9 mouse cellular contexts compared by ENCODE assay signal in genomic region chr7:25282731-25283211, GRCm38 (mm10). TPM values are rescaled to one million over a fixed set of nuclear protein-coding genes. Genes with fewer than 3 reads are reported as not detected.
A peak's percentile ranks its signal among the peaks of the same experiment; 100 is the strongest.
DNase-seq lines count a peak whose midpoint lies in the region; ATAC-seq and TF ChIP-seq lines count a peak whose summit lies in the region.
"Had no signal": no experiment of that assay in that cellular context is flagged by ENCODE, and none has a peak within 500 bp of the region (broad histone marks: within the 10 kb centered on the region; RNA-seq: fewer than 3 reads in every experiment).

No protein-coding gene starts in this region.

- peak; percentile 98 for DNase-seq in heart, adult 11 months
- DNase-seq in heart, postnatal 25 days (ENCODE audit: low spot score), result no peak
- peak; percentile 76 for DNase-seq in ZHBTc4 (ENCODE audit: low read depth, low spot score)
- peak; percentile 78 for DNase-seq in forebrain, embryonic 11.5 days (ENCODE audit: low spot score)
- peak; percentile 67 for DNase-seq in hindbrain, postnatal 0 days (ENCODE audit: low spot score)
- no peak for DNase-seq in right cerebral cortex, adult 18-20 months

- peak; percentile 35; the same call in 1 of the 2 replicates for TF ChIP-seq CTCF in hindbrain, postnatal 0 days (IDR thresholded peaks at IDR 0.05; ENCODE audit: low read depth)

- intact Hi-C loops in heart, postnatal 25 days (cut with DNase I), result loop anchor here (2.0 to 5.0 kb wide), 2 partner anchors 34 to 105 kb away; partner anchors contain the start of gene Megf8

- peak overlapping the region; percentile 84 for H3K9ac ChIP-seq in forebrain, embryonic 11.5 days (ENCODE audit: low read length)
- H3K9ac ChIP-seq in hindbrain, postnatal 0 days (replicated peaks; ENCODE audit: low read length), result peak overlapping the region; percentile 79
- H3K9ac ChIP-seq in liver, embryonic 15.5 days, result peak overlapping the region; percentile 80
- peak overlapping the region; percentile 76 for H3K9ac ChIP-seq in neural tube, embryonic 14.5 days (replicated peaks; ENCODE audit: low read depth, low read length)

- H3K4me2 ChIP-seq in forebrain, embryonic 11.5 days (ENCODE audit: low read depth, low read length, severe bottlenecking), result peak overlapping the region; percentile 83
- H3K4me2 ChIP-seq in hindbrain, postnatal 0 days (ENCODE audit: low read depth, low read length), result peak overlapping the region; percentile 92
- peak overlapping the region; percentile 98 for H3K4me2 ChIP-seq in liver, embryonic 15.5 days
- peak overlapping the region; percentile 90 for H3K4me2 ChIP-seq in neural tube, embryonic 14.5 days (ENCODE audit: low read depth, low read length)

- H3K27ac ChIP-seq in forebrain, embryonic 11.5 days (ENCODE audit: low read depth, low read length), result peak overlapping the region; percentile 96
- H3K27ac ChIP-seq in hindbrain, postnatal 0 days, result peak overlapping the region; percentile 99
- H3K27ac ChIP-seq in liver, embryonic 15.5 days (replicated peaks), result peak overlapping the region; percentile 96
- peak overlapping the region; percentile 98 for H3K27ac ChIP-seq in neural tube, embryonic 14.5 days (ENCODE audit: low read depth, low read length)

- peaks cover 35% of the 10 kb centered on the region for H3K4me1 ChIP-seq in forebrain, embryonic 11.5 days (replicated peaks; ENCODE audit: control insufficient read depth, insufficient read depth, low read length)
- H3K4me1 ChIP-seq in hindbrain, postnatal 0 days (ENCODE audit: insufficient read depth, low read length), result peaks cover 35% of the 10 kb centered on the region
- peaks cover 66% of the 10 kb centered on the region for H3K4me1 ChIP-seq in liver, embryonic 15.5 days (replicated peaks)
- H3K4me1 ChIP-seq in neural tube, embryonic 14.5 days (ENCODE audit: control insufficient read depth, insufficient read depth, low read length), result peaks cover 48% of the 10 kb centered on the region

- ATAC-seq in forebrain, embryonic 11.5 days (replicated peaks; ENCODE audit: low FRiP score), result no peak
- ATAC-seq in hindbrain, postnatal 0 days, result 0 out of 2 replicates have a peak, but pooled peaks have one; percentile 5
- no peak for ATAC-seq in liver, embryonic 15.5 days (ENCODE audit: insufficient read depth)
- ATAC-seq in neural tube, embryonic 14.5 days (ENCODE audit: low read depth), result peak; percentile 1; the same call in 1 of the 2 replicates

- no peaks in the 10 kb centered on the region for H3K27me3 ChIP-seq in forebrain, embryonic 11.5 days (ENCODE audit: control insufficient read depth, insufficient read depth, low read length)
- no peaks in the 10 kb centered on the region for H3K27me3 ChIP-seq in hindbrain, postnatal 0 days (ENCODE audit: insufficient read depth, low read length)
- H3K27me3 ChIP-seq in liver, embryonic 15.5 days, result no peaks in the 10 kb centered on the region
- no peaks in the 10 kb centered on the region for H3K27me3 ChIP-seq in neural tube, embryonic 14.5 days (ENCODE audit: control insufficient read depth, insufficient read depth, low read length)

- WGBS in forebrain, embryonic 11.5 days, result under 1% methylated on average over 30 of the region's 36 CpGs
- WGBS in hindbrain, postnatal 0 days, result 2% methylated on average over 28 of the region's 36 CpGs
- under 1% methylated on average over 36 of the region's 36 CpGs for WGBS in liver, embryonic 15.5 days (ENCODE audit: insufficient replicate concordance)
- WGBS in neural tube, embryonic 14.5 days, result under 1% methylated on average over 28 of the region's 36 CpGs

- no peaks in the 10 kb centered on the region for H3K9me3 ChIP-seq in forebrain, embryonic 11.5 days (ENCODE audit: control insufficient read depth, low read length)
- no peaks in the 10 kb centered on the region for H3K9me3 ChIP-seq in hindbrain, postnatal 0 days (ENCODE audit: low read length)
- no peaks in the 10 kb centered on the region for H3K9me3 ChIP-seq in liver, embryonic 15.5 days (replicated peaks)
- no peaks in the 10 kb centered on the region for H3K9me3 ChIP-seq in neural tube, embryonic 14.5 days (ENCODE audit: control insufficient read depth, low read length)

- peak overlapping the region; percentile 77 for H3K4me3 ChIP-seq in forebrain, embryonic 11.5 days (ENCODE audit: low read depth, low read length)
- H3K4me3 ChIP-seq in hindbrain, postnatal 0 days (ENCODE audit: low read length), result peak overlapping the region; percentile 82
- peak overlapping the region; percentile 82 for H3K4me3 ChIP-seq in liver, embryonic 15.5 days (replicated peaks)
- H3K4me3 ChIP-seq in neural tube, embryonic 14.5 days (ENCODE audit: low read depth, low read length), result peak overlapping the region; percentile 76

- peaks cover 18% of the 10 kb centered on the region for H3K36me3 ChIP-seq in forebrain, embryonic 11.5 days (ENCODE audit: control insufficient read depth, insufficient read depth, low read length)
- H3K36me3 ChIP-seq in hindbrain, postnatal 0 days (ENCODE audit: insufficient read depth, low read length), result peaks cover 25% of the 10 kb centered on the region
- peaks cover 33% of the 10 kb centered on the region for H3K36me3 ChIP-seq in liver, embryonic 15.5 days (replicated peaks)
- peaks cover 27% of the 10 kb centered on the region for H3K36me3 ChIP-seq in neural tube, embryonic 14.5 days (ENCODE audit: control insufficient read depth, insufficient read depth, low read length)

RNA-seq across cellular contexts. Expression of gene Pafah1b3, which starts 15.0 kb away (rescaled TPM):
- 1 to 10 TPM; 2.7 to 4.3 TPM for total RNA-seq in heart, postnatal 25 days (2021)
- 298 and 321 TPM in 2 replicates for polyA plus RNA-seq in forebrain, embryonic 11.5 days (2014; fragmentation: Nextera tagmentation; extraction: Ambion mirVana)
- 534 and 592 TPM in 2 replicates for total RNA-seq in hindbrain, postnatal 0 days (2014; rRNA removed)
- 469 and 484 TPM in 2 replicates for polyA plus RNA-seq in hindbrain, postnatal 0 days (2015; fragmentation: Nextera tagmentation; extraction: Ambion mirVana)
- polyA plus RNA-seq in liver, embryonic 15.5 days (2015; fragmentation: Nextera tagmentation; extraction: Ambion mirVana), result 25.7 and 26.1 TPM in 2 replicates
- polyA plus RNA-seq in neural tube, embryonic 14.5 days (2014; fragmentation: Nextera tagmentation; extraction: Ambion mirVana), result 561 and 590 TPM in 2 replicates

RNA-seq across cellular contexts. Expression of gene Cic, which starts 15.3 kb away (rescaled TPM):
- 10 to 100 TPM; 61.9 to 65.9 TPM for total RNA-seq in heart, postnatal 25 days (2021)
- 40.3 and 44.2 TPM in 2 replicates for polyA plus RNA-seq in forebrain, embryonic 11.5 days (2014; fragmentation: Nextera tagmentation; extraction: Ambion mirVana)
- 153 and 155 TPM in 2 replicates for total RNA-seq in hindbrain, postnatal 0 days (2014; rRNA removed)
- 28.2 and 30.6 TPM in 2 replicates for polyA plus RNA-seq in hindbrain, postnatal 0 days (2015; fragmentation: Nextera tagmentation; extraction: Ambion mirVana)
- polyA plus RNA-seq in liver, embryonic 15.5 days (2015; fragmentation: Nextera tagmentation; extraction: Ambion mirVana), result 8.9 and 10.2 TPM in 2 replicates
- 43.3 and 46.6 TPM in 2 replicates for polyA plus RNA-seq in neural tube, embryonic 14.5 days (2014; fragmentation: Nextera tagmentation; extraction: Ambion mirVana)

RNA-seq across cellular contexts. Expression of gene Prr19, which starts 18.4 kb away (rescaled TPM):
- not detected for total RNA-seq in heart, postnatal 25 days (2021)
- polyA plus RNA-seq in forebrain, embryonic 11.5 days (2014; fragmentation: Nextera tagmentation; extraction: Ambion mirVana), result 1.1 and 1.7 TPM in 2 replicates
- total RNA-seq in hindbrain, postnatal 0 days (2014; rRNA removed), result 0.93 and 1.4 TPM in 2 replicates
- polyA plus RNA-seq in hindbrain, postnatal 0 days (2015; fragmentation: Nextera tagmentation; extraction: Ambion mirVana), result 3.1 and 3.6 TPM in 2 replicates
- 0.07 TPM in 1 of 2 replicates, not detected in the other for polyA plus RNA-seq in liver, embryonic 15.5 days (2015; fragmentation: Nextera tagmentation; extraction: Ambion mirVana)
- polyA plus RNA-seq in neural tube, embryonic 14.5 days (2014; fragmentation: Nextera tagmentation; extraction: Ambion mirVana), result 2.7 and 4.3 TPM in 2 replicates
- total RNA-seq: adrenal gland, postnatal 36 days had no signal

RNA-seq across cellular contexts. Expression of gene Tmem145, which starts 23.1 kb away (rescaled TPM):
- total RNA-seq in heart, postnatal 25 days (2021), result not detected
- polyA plus RNA-seq in forebrain, embryonic 11.5 days (2014; fragmentation: Nextera tagmentation; extraction: Ambion mirVana), result 6.7 and 7.7 TPM in 2 replicates
- 56.6 and 88.3 TPM in 2 replicates for total RNA-seq in hindbrain, postnatal 0 days (2014; rRNA removed)
- 104 and 106 TPM in 2 replicates for polyA plus RNA-seq in hindbrain, postnatal 0 days (2015; fragmentation: Nextera tagmentation; extraction: Ambion mirVana)
- 0.09 TPM in 1 of 2 replicates, not detected in the other for polyA plus RNA-seq in liver, embryonic 15.5 days (2015; fragmentation: Nextera tagmentation; extraction: Ambion mirVana)
- polyA plus RNA-seq in neural tube, embryonic 14.5 days (2014; fragmentation: Nextera tagmentation; extraction: Ambion mirVana), result 70.6 and 94.9 TPM in 2 replicates

RNA-seq across cellular contexts. Expression of gene Erf, which starts 32.2 kb away (rescaled TPM):
- 10 to 100 TPM; 19.2 to 29.6 TPM for total RNA-seq in heart, postnatal 25 days (2021)
- 14.6 and 17.5 TPM in 2 replicates for polyA plus RNA-seq in forebrain, embryonic 11.5 days (2014; fragmentation: Nextera tagmentation; extraction: Ambion mirVana)
- total RNA-seq in hindbrain, postnatal 0 days (2014; rRNA removed), result 19.0 and 20.8 TPM in 2 replicates
- polyA plus RNA-seq in hindbrain, postnatal 0 days (2015; fragmentation: Nextera tagmentation; extraction: Ambion mirVana), result 3.0 and 3.7 TPM in 2 replicates
- 4.6 and 4.8 TPM in 2 replicates for polyA plus RNA-seq in liver, embryonic 15.5 days (2015; fragmentation: Nextera tagmentation; extraction: Ambion mirVana)
- 4.5 and 4.8 TPM in 2 replicates for polyA plus RNA-seq in neural tube, embryonic 14.5 days (2014; fragmentation: Nextera tagmentation; extraction: Ambion mirVana)

Comparison
In these comparisons a context has a peak if more than half of its experiments do, and no peak if none do; other contexts are left out.
1. DNase-seq: peak in heart, adult 11 months (single experiment), ZHBTc4 (single experiment), forebrain, embryonic 11.5 days (single experiment) and hindbrain, postnatal 0 days (single experiment); none in heart, postnatal 25 days (single experiment) and right cerebral cortex, adult 18-20 months (single experiment).
2. ATAC-seq: peak in hindbrain, postnatal 0 days (single experiment) and neural tube, embryonic 14.5 days (single experiment); none in forebrain, embryonic 11.5 days (single experiment) and liver, embryonic 15.5 days (single experiment).
3. RNA of gene Pafah1b3, which starts 15.0 kb away (polyA plus RNA-seq): 561 to 590 TPM in neural tube, embryonic 14.5 days, 469 to 484 TPM in hindbrain, postnatal 0 days and 298 to 321 TPM in forebrain, embryonic 11.5 days; 25.7 to 26.1 TPM in liver, embryonic 15.5 days; every median in the first group is over 10 times any median in the second.
4. Peak in every context shown above with its lines, with median percentiles within 50 percentile points of each other: H3K27ac ChIP-seq, H3K4me2 ChIP-seq, H3K4me3 ChIP-seq and H3K9ac ChIP-seq.